Mouse (Mus musculus) heart, postnatal 25 days (tissue): Measurements from ENCODE around the gene Celsr1. TPM values are rescaled to one million over a fixed set of nuclear protein-coding genes. Genes with fewer than 3 reads are reported as not detected.

Source experiments
- DNase-seq: peaks from one replicate; pipeline ENCODE4 v3.0.0; 2022; ENCODE audit warnings: low spot score
- intact Hi-C: fragments of 180-260 bp; cut with DNase I; formaldehyde crosslinking; loops from one replicate; pipeline ENCODE4 v1.15.1; 2025
- total RNA-seq, 2 experiments: library from RNA; stranded (reverse); gene quantifications; 2 replicates each; pipeline ENCODE4 v1.2.3; 2021

Gene Celsr1
- total RNA-seq, 2 experiments from 2014 or later = 6.6 to 7.2 TPM

- DNase-seq = no peak
- intact Hi-C loops = no loop called here
Measured at GRCm38 (mm10) chr15:86004048-86004447, 29.5 kb downstream of the Celsr1 start.

DNA sequence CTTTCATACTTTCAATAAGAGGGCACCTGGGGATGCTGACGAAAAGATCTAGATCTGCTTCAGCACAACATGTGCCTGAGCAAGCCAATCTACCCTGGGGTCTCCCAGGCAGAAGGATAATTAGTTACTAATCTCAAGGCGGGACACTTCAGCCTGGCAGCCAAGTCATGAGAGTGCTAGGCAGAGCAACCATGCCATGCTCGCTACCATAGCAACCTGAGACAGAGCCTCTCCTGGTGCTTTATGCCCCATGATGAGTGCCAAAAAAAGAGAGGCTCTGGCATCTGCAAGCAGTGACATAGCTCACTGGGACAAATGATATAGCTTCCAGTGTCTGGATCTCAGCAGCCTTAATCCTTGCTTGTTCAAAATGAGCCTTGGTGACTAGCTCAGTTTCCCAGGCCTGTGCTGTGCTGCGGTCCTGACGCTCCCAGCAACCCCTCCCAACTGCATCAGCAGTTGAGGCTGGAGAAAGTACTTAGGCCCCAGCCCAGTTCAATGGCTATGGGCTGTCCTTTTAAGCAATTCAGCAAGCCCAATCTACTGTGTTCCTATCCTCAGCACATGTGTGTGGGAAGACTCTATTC is 32.8 kb downstream of the Celsr1 start:
- DNase-seq = no peak
- intact Hi-C loops = no loop called here

GRCm38 (mm10) chr15:85998525-85999230 is 34.9 kb downstream of the Celsr1 start:
- DNase-seq = no peak
- intact Hi-C loops = no loop called here

GRCm38 (mm10) chr15:85996031-85996765 is 37.4 kb downstream of the Celsr1 start:
- DNase-seq = no peak
- intact Hi-C loops = no loop called here

DNA sequence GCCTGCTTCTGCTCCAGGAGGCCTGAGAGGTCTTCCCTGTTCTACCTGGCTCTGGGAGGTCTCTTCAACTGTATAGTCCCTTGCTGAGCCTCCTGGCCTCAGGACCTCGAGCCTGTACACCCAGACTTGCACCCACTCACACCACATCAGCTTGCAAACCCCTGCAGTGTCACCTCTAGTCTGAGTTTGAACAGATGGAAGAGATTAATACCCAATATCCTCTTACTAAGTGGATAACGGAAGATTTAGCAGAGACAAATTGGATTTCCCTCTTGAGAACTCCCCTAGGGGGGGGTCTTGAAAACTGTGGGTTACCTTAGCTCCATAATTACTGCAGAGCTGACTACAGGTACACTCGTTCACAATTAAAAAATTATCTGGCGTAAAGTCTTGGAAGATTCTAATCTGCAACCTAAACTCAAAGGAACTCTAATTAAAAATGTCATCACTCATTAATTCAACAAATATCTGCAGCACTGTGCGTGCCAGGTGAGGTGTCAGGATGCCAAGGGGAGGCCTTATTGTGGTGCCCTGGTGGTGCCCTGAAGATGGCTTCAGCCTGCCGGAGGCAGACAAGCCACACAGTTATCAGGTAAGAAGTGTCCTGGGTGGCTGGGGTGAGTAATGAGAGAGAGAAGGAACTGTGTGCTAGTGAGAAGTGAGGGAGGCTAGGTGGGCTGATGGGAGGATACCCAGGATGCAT is 38.5 kb downstream of the Celsr1 start:
- DNase-seq = no peak
- intact Hi-C loops = no loop called here

DNA sequence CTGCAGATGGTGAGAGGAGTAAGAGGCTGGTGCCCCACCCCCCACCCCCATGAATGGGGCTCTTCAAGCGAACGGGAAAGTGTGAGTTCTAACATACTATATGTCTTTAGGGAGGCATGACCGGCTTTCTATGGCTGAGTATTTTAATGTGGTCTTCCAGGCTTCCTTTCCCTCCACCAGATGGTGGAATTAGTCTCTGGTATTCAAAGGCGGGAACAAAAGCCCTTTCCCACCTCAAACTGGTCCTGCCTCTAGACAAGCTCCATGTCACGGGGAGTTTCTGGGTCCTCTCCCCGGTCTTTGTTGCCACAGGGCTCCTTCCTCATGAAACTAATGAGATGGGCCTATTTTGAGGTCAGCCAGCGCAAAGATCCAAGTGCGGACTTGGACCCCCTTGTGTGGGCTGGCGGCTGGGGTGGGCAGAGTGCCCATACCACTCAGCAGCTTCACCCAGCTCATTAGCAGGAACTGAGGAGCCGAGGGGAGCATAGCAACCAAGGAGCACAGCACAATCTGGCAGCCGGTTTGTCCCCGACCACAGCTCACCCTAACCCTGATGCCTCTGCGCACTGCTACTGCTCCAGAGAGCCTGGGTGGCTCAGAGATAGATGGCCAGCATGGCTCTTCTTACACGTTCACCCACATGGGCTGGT is 39.5 kb downstream of the Celsr1 start:
- no peak for DNase-seq
- intact Hi-C loops = no loop called here

DNA sequence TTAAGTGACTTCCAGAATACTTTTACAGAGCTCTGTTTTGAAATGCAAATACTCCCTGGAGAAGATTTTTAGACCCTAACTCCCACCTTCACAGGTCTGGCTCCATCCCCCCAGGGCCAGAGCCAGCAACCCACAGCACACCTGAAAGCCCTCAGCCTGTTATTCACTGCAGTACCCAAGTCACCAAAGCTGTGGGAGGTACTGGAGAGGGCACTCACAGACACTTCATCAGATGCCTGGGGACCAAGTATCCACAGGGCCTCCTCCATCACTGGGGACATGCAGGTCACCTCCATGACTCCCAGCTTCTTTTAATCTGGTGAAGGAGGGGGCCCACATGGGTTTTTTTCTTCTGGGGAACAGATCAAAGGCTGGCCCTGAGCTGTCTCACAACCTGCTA is 40.2 kb downstream of the Celsr1 start:
- no peak for DNase-seq
- intact Hi-C loops = no loop called here

GRCm38 (mm10) chr15:85992125-85992495 is 41.5 kb downstream of the Celsr1 start:
- no peak for DNase-seq
- intact Hi-C loops = no loop called here

- no peak for DNase-seq
- intact Hi-C loops = no loop called here
Measured at GRCm38 (mm10) chr15:85991453-85992124, 42.0 kb downstream of the Celsr1 start.

DNA sequence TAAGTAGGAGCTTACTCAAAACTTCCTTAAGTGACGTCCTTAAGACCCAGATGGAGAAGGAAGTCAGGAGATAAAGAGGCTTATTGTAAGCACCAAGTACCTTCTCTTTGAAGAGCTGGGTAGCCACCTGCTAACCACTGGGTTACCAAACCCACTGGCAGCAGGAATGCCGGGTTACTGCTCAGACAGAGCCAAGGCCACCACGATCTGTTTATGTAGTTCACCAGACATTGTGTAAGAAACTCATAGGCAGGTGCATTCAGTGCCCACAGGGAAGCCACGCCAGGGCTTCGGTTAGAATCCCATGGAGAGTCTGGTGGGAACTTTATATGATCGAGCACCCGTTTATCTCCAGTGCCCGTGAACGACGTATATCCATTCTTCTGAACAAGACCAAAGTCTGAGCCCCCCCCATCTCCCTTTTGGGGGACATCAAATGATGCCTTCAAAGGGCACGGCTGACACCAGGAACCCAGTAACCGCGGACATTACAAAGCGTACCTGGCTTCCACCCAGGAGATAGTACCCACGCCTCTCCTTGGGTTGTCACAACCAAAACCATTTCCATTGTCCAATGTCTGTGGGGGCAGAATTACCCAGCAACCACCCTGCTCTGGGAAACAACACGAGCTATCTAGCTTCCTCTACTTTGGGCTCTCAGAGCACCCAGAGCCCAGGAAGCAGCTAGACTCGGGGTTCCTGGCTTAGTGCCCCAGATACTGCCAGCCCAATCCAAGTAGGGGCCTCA is 42.7 kb downstream of the Celsr1 start:
- intact Hi-C loops = no loop called here
- DNase-seq = no peak

DNA sequence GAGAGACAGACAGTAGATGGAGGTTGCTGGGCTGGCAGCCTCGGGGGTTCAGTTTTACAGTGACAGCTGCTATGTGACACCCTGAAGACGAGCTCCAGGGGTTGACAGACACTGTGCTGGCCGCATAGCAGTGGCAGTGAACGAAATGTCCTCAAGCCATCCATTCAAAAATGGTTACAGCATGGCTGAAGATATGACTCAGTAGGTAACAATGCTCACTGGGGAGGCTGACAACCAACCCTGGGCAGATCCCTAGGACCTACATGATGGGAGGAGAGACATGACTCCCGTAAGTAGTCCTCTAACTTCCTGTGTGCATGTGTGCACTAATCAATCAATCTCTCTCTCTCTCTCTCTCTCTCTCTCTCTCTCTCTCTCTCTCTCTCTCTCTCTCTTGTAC is 45.7 kb downstream of the Celsr1 start:
- no peak for DNase-seq
- intact Hi-C loops = no loop called here

DNA sequence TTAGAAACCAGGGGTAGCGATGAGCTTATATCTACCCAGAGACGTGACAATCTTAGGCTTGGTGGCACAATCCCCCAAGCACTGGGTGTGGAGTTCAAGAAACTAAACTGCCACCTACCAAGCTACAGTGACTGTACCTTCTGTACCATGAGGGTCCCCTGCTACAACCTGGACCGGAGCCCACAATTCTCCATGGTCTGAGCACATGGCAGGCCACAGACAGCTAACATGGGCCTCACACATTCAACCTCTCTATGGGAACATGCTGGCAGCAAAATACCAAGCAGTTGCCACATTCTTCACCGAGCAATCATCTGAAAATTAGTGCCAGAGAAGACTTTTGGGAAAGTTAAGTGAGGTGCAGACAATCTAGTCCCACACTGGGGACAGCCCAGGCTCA is 47.4 kb downstream of the Celsr1 start:
- no peak for DNase-seq
- intact Hi-C loops = no loop called here

DNA sequence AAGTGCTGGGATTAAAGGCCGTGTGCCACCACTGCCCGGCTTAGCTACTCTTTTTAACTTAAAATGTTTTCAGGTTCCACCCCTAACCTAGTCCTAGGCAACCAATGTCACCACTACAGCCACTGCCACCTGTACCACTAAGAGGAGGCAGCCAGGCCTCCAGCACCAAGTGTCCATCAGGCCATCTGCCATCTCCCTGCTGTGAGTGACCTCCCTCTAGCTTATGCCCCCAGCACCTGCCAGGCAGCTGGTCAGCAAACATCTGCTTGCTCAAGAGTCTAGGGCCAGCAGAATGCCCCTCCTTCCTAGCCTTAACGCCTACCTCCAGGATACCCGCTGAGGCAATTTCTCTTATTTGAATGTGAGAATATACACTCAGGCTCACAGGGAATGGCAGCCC is 48.0 kb downstream of the Celsr1 start:
- no peak for DNase-seq
- intact Hi-C loops = no loop called here

- intact Hi-C loops = no loop called here
- no peak for DNase-seq
Measured at GRCm38 (mm10) chr15:85983131-85983530, 50.4 kb downstream of the Celsr1 start.

GRCm38 (mm10) chr15:85982416-85982775 is 51.2 kb downstream of the Celsr1 start:
- intact Hi-C loops = no loop called here
- no peak for DNase-seq

DNA sequence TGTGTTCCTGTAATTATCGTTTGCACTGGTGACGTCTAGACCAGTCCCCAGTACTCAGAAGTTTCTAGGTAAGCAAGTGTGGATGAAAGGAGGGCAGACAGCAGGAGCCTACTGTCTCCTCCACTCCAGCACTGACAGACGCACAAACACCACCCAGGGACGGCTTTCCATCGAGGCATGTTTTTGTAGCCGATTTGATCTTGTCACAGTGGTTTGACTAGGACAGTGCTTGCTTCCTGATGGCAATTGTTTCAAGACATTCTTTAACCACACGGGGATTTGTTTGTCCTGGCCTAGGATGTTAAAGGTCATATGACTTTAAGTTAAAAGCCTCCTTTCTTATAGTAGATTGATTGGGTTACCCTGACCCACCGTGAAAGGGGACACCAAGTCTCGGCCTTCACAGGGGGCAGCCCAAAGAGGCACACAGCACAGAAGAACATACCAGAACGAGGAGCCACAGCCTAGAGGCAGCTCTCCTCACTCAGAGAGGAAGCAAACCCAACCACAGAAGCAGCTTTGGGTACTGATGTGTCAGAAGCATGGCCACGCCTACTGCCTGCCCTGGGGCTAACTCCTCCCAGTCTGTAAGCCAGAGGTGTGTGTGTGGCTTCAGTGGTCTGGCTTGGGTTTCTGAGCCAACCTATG is 51.7 kb downstream of the Celsr1 start:
- no peak for DNase-seq
- intact Hi-C loops = no loop called here

DNA sequence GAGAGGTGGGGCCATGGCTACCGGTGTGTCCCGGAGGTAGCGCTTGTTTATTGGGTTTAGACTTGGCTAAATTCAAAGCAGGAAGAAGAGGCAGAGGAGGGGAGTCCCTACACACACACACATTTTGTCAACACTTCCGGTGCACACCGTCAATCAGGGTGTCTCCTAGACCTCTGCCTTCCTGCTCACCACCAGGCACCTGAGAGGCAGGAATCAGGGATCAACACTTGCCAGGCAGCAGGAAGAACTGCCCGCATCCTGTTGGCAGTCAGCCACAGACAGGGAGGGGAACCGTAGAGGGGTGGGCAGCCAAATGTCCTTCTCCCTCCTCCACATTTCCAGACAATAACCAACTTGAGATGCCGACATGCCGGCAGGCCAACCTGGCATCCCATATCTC is 56.5 kb downstream of the Celsr1 start:
- intact Hi-C loops = no loop called here
- no peak for DNase-seq

DNA sequence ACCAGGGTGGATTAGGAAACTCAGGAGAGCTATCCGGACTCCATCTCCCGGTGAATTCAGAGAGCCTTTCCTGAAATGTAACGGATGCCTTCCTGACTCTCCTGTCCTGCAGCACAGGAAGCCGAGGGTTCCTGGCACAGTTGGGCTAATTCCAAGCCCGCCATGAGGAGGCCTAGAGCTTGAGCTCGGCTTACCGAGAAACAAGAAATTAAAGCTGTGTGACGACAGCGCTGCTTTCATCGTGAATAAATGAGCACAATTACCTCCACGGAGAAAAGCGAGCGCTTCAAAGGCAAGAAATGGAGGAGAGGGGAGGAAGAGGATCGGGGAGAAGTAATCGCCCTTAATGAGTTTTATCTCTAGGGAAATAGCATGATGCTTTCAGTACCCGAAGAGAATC is 57.8 kb downstream of the Celsr1 start:
- DNase-seq = no peak
- intact Hi-C loops = no loop called here

GRCm38 (mm10) chr15:85971596-85971995 is 62.0 kb downstream of the Celsr1 start:
- DNase-seq = no peak
- intact Hi-C loops = no loop called here
